Mouse (Mus musculus) left cerebral cortex, postnatal 4 days (tissue): Measurements from ENCODE around the gene Slc6a4. TPM values are rescaled to one million over a fixed set of nuclear protein-coding genes. Genes with fewer than 3 reads are reported as not detected.

Experiments
- DNase-seq: peaks from one replicate; pipeline ENCODE4 v3.0.0-alpha.2; 2022
- intact Hi-C: fragments of 180-260 bp; cut with DNase I; formaldehyde crosslinking; loops from one replicate; pipeline ENCODE4 v1.15.1; 2025
- total RNA-seq, 2 experiments: library from RNA; stranded (reverse); gene quantifications; 2 replicates each; pipeline ENCODE4 v1.2.3; 2021

Gene Slc6a4
- total RNA-seq, result 1 to 10 TPM; 1.4 to 1.8 TPM

DNA sequence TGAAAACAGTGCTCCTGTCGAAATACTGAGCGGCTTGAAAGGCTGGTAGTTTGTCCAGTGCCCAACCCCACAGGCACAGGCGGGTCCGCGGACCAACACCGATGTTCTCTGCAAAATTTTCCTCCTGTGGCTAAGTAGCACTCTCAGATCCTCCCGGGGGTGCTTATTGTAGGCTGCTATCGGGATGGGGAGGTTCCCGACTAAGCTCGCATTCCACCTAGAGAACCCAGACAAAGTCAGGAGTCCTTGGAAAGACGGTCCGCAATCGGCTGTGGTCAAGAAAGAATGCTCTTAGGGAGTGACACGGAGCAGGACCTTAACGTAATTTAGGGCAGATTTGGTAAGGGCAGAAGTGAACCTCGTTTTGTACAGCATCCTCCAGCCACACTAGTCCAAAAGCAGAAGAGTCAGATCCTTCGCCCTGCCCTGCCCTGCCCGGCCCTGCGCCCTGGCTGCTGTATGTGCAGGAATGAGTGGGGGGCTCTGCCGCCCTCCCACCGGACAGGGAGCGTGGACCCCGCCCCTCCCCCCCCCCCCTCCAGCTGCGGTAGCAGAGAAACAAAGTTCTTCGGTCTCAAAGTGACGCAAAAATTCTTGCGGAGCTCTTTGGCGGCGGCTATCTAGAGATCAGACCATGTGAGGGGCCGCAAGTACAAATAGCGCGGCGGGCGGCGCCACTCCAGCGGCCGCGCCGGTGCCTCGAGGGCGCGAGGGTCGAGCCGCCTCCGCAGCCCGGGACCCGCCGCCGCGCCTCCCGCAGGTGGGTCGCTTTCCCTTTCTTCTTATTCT is at the start of gene Slc6a4:
Gene Slc6a4 (plus strand): TSS at position 688 of the 789 bp plus-strand sequence.
- intact Hi-C loops, result loop anchor here (5.0 kb wide), 1 partner anchor 94 kb away; no protein-coding TSS in a partner anchor
- no peak for DNase-seq

DNA sequence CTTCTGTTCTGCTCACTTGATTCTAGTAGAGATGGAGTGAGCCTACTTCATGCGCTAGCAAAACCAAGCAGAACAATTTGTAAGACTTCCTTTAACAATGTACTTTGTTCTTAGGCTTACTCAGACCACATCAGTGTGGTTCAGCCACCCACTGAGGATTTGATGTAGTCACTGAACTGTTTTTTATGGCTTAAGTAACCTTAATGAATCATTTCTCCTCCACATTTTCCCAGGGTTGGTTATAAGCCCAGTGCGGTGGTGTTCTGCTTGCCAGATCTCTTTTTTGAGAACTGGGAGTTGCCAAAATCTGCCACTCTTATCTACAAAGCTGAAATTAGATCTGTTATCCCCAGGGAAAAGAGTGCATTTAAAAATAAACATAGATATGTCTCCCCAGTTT is 44.9 kb upstream of the Slc6a4 start:
- DNase-seq, result no peak
- intact Hi-C loops, result loop anchor here (5.0 kb wide), 1 partner anchor 156 kb away; no protein-coding TSS in a partner anchor

DNA sequence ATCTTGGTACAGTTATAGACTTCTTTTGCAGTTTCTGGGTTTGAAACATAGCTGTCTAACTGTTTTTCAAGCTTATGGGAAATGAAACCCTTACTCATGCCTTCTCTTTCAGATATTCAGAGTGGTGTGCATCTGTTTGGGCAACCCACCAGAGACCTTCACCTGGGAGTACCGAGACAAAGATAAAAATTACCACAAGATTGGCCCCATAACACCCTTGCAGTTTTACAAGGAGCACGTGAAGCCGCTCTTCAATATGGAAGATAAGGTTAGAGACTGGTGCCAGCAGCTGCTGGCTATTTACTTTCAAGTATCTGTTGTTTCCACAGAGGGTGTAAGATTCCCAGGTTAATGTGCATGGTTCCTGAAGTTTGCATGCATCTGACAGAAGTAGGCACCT is 32.7 kb upstream of the Slc6a4 start:
- no peak for DNase-seq
- intact Hi-C loops, result no loop called here

DNA sequence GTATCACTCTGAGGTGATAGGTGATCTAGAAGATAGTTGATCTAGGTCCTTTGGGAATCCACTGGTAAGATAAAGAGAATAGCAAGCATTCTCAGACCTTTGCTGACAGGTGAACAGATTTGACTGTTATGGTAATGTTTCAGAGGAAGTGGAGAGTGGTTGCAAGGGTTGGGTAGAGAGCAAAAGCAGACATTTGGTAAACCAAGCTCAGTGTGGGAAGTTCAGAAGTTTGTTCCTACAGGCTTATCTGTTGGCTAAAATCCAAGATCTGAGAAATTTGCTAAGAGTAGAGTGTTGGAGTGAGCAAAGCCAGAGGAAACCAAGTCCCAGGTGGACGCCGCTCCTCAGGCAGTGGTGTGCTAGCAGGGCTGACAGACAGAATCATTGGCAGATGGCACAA is 28.1 kb upstream of the Slc6a4 start:
- intact Hi-C loops, result no loop called here
- DNase-seq, result no peak

DNA sequence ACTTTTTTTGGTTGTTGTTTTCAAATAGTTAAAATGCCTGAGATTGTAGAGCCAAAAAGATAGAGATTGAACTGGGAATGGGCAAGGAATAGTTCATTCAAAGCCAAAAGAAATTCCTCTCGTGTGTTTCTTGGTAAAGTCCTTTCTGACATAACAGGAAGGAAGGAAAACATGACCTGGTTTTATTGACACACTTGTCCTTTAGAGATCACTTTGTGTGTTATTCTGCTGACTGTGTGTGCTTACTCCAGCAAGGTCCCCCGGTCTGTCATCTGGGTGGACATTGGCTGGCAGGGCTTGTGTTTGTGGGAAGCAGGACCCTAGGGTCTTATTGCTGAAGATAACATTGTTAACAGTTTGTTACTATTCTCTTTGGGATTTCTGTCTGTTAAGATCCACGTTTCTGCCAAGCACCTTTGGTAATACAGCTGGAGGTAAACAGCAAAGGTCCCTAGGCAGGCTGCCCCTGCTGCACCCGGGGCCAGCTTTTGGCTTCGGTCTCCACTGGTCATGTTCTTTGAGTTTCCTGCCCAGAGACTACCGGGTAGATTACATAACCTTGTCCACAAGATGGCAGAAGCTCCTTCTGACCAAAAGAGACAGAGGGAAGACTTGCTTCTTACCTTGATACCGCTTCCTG is 23.6 kb upstream of the Slc6a4 start:
- no peak for DNase-seq
- intact Hi-C loops, result no loop called here

DNA sequence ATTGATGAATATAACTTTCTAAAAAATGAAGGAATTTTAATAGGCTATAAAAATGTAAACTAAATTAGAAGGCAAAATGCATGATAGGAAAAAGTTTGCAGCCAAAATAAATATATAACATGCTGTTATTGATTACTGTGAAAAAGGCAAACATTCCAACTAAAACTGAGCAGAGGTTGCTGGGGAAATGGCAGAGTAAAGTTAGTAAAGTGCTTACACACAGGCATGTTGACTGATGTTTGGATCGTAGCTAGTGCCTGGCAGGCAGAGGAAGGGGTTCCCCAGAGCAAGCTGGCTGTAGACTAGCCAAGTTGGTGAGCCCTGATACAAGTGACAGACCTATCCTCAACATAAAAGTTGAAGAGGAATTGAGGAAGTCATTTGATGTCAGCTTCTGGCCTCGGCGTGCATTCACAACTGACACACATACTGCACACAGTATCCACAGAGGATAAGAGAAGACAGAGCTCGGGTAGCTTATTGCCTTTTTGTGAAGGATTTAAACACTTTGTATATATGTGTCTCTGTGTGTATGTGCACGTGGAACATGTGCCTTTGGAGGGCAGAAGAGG is 16.7 kb upstream of the Slc6a4 start:
- no peak for DNase-seq
- intact Hi-C loops, result no loop called here

DNA sequence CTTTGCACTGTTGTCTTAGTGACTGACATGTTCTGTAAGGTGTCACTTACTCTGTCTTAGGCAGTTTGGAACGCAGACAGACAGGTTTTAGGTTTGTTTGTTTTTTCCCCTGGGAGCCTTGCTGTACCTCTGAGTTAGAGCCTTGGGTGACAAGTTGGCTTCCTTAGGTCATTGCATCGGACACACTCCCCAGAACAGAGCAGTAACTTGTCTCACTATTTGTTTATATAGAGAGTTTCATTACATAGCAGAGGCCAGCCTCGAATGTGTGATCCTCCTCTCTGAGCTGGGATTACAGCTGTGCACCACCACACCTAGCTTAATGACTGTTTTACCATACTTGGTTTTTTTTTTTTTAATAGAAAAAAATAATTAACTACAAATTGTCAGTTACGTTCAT is 16.0 kb upstream of the Slc6a4 start:
- no peak for DNase-seq
- intact Hi-C loops, result no loop called here

DNA sequence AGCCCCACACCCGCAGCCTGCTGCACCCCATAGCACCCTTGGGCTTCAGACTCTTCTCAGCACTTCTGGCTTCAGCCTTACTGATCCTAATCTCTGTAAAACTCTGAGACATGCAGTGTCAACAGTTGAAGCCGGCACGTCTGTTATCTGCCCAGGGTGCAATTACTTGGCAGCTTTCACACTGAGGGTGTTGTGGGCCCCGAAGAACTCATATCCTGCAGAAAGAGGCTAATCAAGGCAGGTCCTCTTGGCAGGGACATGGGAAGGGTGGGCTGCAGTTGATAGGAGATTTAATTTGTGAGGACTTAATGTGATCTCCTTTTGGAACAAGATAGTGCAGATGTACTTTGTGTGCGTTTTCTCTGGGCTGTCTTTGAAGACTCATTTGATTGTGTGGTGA is 14.8 kb upstream of the Slc6a4 start:
- intact Hi-C loops, result no loop called here
- no peak for DNase-seq

DNA sequence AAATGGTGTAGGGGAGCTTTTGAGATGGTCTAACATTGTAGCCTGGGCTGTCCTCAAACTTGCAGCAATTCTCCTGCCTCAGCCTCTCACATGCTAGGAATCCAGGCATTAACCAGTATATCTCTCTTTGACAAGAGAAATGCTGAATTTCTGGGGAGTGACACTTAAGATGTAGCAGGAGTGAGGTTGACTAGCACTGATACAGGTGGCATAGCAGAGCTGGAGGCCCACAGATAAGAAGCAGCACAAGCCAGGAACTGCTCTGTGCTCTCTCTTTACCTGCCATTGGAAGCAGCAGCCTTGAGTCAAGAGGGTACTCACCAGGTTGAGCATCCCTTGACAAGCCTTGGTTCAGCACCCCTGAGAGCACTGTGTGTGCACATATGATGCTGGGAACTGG is 14.2 kb upstream of the Slc6a4 start:
- intact Hi-C loops, result no loop called here
- DNase-seq, result no peak

DNA sequence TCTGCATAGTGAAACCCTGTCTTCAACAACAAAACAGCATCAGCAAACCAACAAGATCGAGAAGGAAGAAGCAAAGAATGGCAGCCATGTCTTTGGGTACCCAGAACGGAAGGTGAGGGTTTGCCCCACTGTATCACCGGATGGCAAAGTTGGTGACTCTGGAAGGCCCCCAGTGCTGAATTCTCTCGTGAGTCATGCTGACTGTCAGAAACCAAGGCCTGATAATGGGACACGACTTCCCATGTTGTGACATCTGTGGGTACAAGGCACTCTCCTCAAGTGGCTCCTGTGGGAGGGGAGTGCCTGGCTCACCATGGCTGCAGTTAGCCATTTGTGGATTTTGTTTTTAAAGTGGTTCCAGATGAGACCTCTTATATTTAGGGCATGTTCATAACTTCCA is 7.6 kb upstream of the Slc6a4 start:
- DNase-seq, result no peak
- intact Hi-C loops, result no loop called here

DNA sequence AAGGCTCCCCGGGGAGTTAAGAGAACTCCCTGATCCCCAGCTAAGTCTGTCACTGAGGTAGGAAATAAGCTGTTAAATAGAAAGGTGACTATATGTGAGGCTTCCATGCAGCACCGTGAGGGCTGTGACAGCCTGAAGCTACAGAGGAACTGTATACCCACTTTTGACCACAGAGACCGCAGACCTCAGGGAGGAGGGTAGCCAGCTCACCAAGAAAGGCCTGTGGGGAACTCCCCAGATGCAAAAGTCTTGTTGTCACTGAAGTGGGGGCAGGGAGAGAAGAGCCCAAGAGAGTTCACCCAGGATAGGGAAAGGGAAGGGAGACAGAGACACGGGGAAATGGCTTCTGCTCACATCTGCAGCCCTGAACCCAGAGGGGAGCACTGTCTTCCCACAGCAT is 5.5 kb upstream of the Slc6a4 start:
- intact Hi-C loops, result no loop called here
- no peak for DNase-seq

DNA sequence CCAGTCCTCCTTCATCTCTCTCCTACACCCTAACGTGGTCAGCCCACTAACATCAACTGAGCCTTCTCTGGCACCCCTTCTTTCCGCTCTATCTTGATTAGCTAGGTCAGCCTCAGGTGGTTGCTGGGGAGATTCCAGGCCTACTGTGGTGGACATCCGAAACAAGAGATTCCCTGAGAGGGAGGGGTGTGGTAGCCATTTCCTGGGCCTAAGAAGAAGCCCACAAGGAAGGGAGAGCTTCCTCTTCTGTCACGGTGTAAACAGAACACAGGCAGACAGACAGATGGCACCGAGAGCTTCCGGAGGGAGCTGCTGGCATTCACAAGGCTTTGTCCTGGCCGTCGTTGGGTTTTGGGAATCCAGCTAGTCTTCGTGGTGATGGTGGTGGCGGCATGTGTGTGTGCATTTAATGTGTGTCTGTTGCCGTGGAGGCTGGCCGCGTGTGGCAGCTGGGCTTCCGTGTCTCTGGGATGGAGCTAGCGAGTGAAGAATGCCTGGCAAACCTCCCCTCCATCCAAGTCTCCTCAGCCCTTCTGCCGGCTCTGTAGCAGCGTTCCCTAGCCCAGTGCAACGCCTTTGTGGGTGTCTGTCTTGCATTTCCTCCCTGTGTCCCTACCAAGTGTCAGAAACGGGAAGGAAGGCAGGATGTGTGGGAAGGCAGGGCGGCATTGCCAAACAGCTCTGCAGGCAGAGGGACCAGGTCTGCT is 2.3 kb upstream of the Slc6a4 start:
- no peak for DNase-seq
- intact Hi-C loops, result loop anchor here (5.0 kb wide), 1 partner anchor 96 kb away; no protein-coding TSS in a partner anchor

DNA sequence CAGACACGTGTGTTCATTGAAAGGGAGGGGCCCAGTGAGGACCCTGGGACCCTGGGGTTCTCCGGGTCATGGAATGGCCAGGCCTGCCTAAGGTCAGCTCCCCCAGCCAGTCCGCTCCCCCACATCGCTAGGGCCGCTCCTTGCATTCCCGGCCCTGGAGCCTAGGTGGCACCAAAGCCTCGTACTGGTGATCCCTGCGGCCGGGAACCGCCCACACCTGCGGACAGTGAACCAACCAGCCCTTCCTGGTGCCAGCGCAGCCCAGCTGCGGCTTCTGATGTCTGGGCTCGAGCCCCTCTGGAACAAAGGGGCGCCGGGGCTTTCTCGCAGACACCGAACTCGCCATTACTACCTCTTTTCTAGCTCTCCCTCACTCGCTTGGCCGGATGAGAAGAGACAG is 1.1 kb upstream of the Slc6a4 start:
- DNase-seq, result peak; percentile 71
- intact Hi-C loops, result loop anchor here (5.0 kb wide), 1 partner anchor 95 kb away; no protein-coding TSS in a partner anchor

DNA sequence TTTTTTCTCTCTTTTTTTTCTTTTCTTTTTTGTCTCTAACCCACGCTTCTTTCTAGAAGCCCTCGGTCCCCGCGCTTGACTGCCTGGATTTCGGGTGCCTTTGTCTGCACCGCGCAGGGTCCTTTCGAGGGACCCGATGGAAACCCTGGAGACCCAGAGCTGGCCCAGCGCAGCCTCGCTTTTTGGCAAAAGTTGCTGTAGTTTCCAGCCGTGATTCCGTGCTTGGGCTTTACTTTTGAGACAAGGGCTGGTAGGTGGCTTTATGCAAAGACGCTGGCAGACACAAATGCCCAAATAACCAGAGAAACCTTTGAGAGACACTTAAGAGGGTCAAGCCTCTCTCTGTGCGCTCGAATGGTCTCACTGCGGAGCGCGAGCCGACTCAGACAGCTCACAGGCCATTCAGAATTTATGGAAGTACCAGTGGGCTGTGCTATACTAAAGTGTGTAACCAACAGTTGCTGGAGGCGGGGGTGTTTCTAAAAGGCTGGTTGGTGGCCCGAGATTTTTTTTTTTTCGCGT is 363 bp downstream of the Slc6a4 start:
- DNase-seq, result no peak
- intact Hi-C loops, result loop anchor here (5.0 kb wide), 1 partner anchor 94 kb away; no protein-coding TSS in a partner anchor

DNA sequence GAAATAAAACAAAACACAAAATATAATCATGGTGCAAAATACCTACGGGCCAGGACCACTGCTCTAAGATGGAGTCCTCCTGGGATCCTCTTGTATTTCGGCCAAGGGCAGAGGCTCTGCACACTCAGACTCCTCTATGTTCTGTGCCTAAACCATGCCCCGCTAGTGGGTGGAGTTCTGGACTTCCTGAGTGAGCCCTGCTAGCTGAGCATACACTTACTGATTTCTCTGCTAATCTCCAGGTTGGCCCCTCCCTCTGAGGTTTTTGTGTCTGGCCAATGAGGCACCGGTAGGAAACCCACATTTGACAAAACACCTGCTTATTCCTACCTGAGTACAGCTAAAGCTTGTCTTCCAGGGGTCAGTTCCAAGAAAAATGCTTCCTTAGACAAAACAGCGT is 2.3 kb downstream of the Slc6a4 start:
- no peak for DNase-seq
- intact Hi-C loops, result no loop called here

DNA sequence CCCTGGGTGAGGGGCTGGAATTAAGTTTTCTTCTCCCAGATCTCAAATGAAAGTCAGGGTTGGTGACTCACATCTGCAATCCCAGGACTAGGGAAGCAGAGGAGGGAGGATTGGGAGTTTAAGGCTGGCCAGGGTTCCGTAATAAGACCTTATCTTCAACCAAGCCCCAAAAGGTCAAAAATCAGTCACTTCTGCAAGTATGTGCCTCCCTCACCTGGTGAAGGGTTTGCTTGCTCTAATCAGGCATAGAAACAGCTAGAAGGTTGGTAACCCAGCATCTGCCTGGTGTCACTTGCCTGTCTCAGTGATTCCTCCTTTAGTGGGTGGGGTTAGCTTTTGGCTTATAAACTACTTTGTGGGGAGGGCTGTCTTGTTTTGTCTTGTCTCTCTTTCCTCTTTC is 4.0 kb downstream of the Slc6a4 start:
- DNase-seq, result no peak
- intact Hi-C loops, result no loop called here

DNA sequence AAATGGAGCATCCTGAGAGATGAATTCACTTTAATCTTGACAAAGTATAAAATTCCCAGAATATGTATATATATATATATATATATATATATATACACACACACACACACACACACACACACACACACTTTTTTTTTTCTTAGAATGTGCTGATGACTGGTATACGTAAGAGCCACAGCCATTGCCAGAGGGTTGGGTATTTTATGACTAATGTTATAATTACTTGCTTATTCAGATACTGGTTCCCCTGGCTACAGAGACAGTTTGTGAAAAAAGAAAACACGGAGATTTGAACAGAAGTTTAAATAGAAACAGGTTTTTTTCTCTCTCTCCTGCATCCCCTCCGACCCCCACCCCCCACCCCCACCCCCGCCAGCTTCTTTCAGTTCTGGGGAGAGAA is 7.5 kb downstream of the Slc6a4 start:
- intact Hi-C loops, result no loop called here
- DNase-seq, result no peak

DNA sequence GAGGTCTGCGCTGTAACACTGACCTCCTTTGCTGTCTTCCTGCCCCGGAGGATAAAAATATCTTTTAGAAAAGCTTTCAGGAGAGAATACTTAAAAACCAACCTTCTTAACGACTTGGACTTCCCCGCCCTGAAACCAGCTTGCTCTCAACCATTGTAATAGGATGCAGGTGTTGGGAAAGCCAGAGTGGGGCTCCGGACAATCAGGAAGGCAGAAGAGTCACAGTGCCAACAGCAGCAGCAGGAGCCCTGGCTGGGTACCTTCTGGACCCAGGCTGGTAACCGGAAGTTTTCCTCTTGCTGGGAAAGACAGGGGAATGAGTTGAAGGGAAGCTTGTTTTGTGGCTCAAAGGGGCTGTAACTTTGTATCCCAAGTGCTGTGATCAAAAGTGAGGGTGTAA is 8.2 kb downstream of the Slc6a4 start:
- peak; percentile 40 for DNase-seq

DNA sequence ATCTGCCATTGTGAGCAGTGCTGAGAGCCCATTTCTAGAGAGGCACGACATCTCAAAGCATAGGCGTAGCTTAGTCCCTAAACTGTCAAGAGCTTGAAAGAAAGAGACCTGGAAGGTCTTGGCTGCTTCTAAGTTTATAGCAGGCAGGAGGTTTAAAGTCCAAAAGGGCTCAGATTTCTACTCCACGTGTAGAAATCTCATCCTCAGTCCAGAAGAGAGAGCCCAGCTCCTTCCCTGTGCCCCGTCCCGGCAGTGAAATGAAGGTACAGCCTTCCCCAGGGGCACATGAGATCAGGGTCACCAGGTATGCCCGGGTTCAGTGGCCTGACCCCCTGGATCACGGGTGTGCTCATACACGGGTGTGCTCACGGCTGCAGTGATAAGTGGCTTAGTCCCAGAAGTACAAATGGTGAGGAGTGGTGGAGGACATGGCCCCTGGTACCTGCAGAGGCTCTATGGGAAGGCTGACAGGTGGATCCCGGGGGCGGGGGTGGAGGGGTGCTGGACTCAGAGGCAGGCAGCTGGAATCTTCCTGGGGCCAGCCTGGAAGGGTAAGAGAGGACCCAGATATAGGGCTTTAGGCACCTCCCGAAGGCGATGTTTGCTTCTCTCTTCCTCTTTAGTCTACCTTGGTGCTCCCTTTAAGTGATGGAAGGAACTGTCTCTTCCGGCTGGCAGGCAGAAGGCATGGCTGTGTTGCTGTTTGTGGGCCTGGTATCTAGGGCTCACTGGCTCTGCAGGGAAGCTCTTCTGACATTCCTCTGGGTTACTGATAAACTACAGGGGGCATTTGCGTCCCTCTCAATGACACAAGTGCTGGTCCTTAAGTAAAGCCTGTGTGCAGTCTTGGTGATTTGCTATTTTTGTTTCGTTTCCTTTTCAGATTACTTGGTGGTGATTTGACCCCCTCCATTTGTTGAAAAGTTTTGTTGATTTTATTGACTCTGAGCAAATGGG is 10.9 kb downstream of the Slc6a4 start:
- DNase-seq, result no peak
- intact Hi-C loops, result no loop called here

More for the DNA sequence above, 8.2 kb downstream of the Slc6a4 start:
- intact Hi-C loops, result no loop called here
